Mouse (Mus musculus) ovary, postnatal 36 days (tissue): ENCODE results near the gene Slc44a4.

ENCODE experiments used
- DNase-seq: peaks from one replicate; pipeline ENCODE4 v3.0.0; 2022; ENCODE audit warnings: low spot score, mixed read lengths

Slc44a4 gene

GRCm38 (mm10) chr17:34913930-34914665, at the start of gene Slc44a4:
Gene Slc44a4 (plus strand): TSS chr17:34914466.
- no peak for DNase-seq

DNA sequence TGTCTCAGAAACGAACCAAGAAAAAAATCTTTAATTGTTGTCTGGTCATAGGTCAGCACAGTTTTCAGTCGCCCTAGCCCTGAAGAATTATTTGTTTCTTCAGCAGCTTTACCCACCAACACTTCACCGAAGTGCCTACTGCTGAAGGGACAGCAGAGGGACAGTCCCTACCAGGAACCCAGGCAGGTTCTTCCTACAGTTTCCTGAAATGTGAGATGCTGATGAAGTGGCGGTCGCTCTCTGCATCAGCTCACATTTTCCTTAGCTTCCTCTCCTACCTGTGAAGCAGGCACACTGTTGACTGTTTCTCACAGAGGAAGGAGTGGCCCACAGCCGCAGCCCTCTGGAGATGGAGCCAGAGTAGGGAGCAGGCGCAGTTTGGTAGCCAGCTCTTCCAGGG, 48.3 kb upstream of the Slc44a4 start:
- no peak for DNase-seq

- no peak for DNase-seq
These were observed 39.9 kb upstream of the Slc44a4 start for GRCm38 (mm10) chr17:34874321-34874720.

DNA sequence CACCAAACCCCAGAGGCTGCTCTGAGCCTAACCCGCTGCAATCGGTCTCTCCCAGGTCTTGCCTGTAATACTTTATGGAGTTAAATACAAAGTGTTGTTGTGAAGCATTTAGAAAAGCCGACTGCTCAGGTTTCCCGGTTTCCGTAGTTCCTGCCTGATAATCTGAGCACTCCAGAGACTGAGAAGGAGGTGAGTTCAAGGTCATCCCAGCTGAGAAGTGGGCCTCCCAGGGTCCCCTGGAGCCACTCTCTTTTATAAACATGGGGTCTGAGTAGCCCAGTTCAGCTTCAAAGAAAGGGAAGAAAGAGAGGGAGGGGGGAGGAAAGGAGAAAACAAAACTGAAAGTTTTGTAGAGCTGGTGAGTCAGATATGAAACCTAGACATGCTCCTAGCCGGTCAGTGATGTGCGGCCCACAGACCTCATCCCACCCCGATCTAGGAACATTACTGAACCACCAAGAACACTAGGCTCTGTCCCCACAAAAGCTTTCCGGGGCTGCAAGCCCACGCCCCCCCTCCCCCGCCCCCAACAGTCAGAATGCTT, 34.9 kb upstream of the Slc44a4 start, which contains the start of gene Zbtb12:
Gene Zbtb12, plus strand, starts transcription at position 148 of the 544 bp plus-strand sequence.
- DNase-seq = no peak

DNA sequence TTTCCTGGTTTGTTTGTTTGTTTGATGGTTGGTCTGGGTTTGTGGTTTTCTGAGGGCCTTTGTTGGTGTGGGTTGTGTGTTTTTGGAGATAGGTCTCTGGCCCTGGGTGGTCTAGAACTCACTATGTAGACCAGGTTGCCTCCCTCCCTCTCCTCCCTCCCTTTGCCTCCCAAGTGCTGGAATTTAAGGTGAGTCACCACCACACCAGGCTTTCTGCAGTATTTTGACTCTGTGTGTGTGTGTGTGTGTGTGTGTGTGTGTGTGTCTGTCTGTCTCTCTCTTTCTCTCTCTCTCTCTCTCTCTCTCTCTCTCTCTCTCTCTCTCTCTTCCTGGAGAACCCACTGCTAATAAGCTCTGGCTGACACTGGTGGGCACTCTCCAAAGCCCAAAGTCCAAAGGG, 33.1 kb upstream of the Slc44a4 start:
- no peak for DNase-seq

GRCm38 (mm10) chr17:34881683-34882310, 32.5 kb upstream of the Slc44a4 start, which contains the start of gene Gm20547:
Gene Gm20547 (minus strand): TSS chr17:34882042.
- no peak for DNase-seq

DNA sequence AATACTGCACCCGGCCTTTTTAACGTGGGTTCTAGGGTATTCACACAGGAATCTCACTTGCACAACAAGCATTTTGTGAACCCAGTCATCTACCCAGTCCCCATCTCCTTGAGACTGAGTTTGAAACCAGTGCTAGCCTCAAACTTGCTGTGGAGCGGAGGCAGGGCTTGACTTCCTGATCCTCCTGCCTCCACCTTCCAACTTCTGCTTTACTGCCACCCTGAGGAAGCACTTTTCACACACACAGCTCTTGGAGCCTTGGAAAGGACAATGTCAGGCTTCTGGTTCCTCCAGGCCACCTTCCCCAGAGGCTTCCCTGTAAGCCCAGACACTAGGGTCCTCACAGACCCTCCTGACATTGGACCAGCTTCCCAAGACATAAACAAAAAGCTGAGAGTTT, 30.9 kb upstream of the Slc44a4 start:
- DNase-seq = no peak

DNA sequence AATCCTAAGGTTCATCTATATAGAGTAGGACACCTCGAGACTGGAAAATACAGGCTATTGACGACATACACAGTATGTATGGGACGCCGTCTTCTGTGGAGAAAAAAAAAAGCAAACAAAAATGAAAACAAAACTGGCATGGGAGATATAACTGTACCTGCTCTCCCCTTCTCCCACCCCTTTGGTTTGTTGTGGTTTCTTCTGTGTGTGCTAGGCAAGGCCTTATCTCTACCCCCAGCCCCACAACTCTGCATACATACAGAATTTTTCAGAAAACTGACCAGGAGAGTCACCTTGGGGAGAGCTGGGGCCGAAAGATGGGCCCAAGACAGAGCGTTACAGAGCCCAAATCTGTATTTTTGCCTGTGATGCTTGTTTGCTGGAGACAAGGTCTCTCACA, 29.6 kb upstream of the Slc44a4 start:
- DNase-seq = no peak

GRCm38 (mm10) chr17:34885615-34886014, 28.7 kb upstream of the Slc44a4 start:
- no peak for DNase-seq

- no peak for DNase-seq
These were observed 26.3 kb upstream of the Slc44a4 start for GRCm38 (mm10) chr17:34887942-34888341.

DNA sequence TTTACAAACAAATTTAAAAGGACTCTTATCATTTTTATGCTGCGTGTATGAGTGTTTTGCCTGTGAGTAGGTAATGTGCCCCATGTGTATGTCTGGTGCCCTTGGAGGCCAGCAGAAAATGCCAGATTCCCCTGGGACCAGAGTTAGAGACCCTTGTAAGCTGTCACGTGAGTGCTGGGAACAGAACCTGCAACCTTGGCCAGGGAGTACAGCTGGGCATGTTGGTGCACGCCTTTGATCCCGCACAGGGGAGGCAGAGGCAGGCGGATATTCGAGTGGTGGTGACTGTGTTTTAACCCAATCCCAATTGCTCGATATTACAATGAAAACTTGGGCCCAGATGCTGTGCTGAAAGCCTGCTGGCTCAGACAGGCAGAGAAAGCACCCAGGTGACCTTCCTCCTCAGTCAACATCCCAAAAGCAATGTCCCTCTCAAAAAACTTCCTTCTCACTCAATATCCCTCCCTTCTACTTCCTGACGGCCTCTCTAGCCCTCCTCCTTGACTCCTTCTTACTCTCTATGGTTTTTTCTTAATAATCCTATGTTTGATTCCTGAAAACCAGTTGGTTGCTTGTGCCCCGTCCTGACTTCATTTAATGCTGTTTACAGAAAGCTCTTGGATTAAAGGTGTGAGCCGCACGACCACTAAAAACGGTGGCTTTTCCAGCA, 24.1 kb upstream of the Slc44a4 start:
- DNase-seq = no peak

- no peak for DNase-seq
These were observed 22.9 kb upstream of the Slc44a4 start for GRCm38 (mm10) chr17:34891377-34891776.

DNA sequence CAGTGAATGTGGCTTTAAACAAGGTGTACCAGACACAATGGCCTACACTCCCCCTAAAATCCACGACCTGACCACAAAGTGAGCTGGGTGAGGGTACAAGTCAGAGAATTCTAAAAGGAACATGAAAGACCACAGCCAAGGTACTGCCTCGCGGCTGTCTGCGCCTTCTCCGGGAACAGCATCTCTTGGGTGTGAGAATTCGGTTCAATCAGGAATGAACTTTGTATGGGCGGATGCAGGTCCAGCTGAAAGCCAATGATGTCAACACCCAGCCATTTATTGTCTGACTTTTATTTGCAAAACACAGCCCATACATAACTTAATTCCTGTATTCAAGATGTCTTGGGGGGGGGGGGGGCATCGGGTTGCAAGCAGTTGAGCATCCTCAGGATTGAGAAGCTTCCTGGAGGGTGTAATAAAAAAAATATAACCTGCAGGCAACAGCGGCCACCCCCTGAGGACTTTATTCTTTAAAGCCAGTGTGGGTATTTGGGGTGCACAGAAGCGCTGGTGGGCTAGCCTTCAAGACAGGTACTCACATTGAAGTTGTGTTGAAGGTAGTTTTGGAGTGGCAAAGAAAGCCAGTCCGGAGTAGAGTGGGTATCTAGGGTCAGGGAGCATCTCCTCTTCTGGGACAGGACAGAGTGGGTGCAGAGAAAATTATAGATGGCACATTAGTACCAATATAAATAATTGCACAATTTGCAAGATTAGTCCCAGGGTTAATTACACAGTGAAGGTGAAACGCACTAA, 21.0 kb upstream of the Slc44a4 start:
- no peak for DNase-seq

- peak; percentile 97 for DNase-seq
These were observed 20.1 kb upstream of the Slc44a4 start for GRCm38 (mm10) chr17:34894074-34894597.

- peak; percentile 76 for DNase-seq
These were observed 19.3 kb upstream of the Slc44a4 start for GRCm38 (mm10) chr17:34894801-34895530.

GRCm38 (mm10) chr17:34895724-34896123, 18.5 kb upstream of the Slc44a4 start:
- DNase-seq = no peak

DNA sequence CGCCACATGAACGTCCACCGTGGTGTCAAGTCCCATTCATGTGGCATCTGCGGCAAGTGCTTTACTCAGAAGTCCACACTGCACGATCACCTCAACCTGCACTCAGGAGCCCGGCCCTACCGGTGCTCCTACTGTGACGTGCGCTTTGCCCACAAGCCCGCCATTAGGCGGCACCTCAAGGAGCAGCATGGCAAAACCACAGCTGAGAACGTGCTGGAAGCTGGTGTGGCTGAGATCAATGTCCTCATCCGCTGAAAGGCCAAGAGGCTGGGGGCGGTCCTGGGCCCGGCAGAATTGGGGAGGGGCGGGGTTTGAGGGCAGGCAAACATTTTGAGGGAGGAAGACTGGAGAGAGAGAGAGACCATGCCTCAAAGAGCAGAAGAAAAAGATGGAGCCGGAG, 17.9 kb upstream of the Slc44a4 start:
- DNase-seq = no peak

GRCm38 (mm10) chr17:34897373-34898159, 16.7 kb upstream of the Slc44a4 start:
- no peak for DNase-seq

DNA sequence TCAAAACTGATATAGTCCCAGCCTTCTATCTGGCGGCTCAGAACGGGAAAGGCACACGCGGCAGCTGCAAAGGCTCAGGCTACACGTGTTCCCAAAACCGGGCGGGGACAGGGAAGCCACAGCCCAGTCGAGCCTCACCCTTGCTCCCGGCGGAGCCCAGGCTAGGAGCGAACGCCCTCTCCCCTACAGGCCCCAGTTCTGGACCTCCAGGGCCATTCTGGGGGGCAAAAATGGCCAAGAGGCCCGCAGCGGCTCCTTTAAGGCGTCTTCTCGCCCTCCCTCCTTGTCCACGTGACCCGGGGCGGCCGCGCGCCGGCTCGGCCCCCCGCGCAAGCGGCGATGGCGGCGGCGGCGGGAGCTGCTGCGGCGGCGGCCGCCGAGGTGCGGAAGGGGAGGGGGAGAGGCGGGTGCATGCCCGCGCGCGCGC, 16.1 kb upstream of the Slc44a4 start, which contains the start of the genes C2 and Ehmt2:
Gene C2, minus strand, starts transcription at position 106 of the 427 bp plus-strand sequence.
Gene Ehmt2, plus strand, starts transcription at position 310 of the 427 bp plus-strand sequence.
- DNase-seq = peak; percentile 86

GRCm38 (mm10) chr17:34898706-34899052, 15.6 kb upstream of the Slc44a4 start:
- DNase-seq = no peak
